Mouse (Mus musculus) stomach, postnatal 0 days (tissue): Measurements from ENCODE around the gene Snd1.

Source experiments
- CTCF ChIP-seq: IDR thresholded peaks from 2 replicates; pipeline ENCODE4 v1.5.1; 2016; ENCODE audit warnings: antibody characterized with exemption, low read depth, mild to moderate bottlenecking, moderate library complexity
- EP300 ChIP-seq: optimal IDR thresholded peaks from 2 replicates; pipeline ENCODE3; 2016; ENCODE audit warnings: antibody characterized with exemption

GRCm38 (mm10) chr6:28932328-28932937 lies 457.5 kb downstream of the Snd1 start:
- TF ChIP-seq CTCF, result no peak
- no peak for TF ChIP-seq EP300
